Mouse (Mus musculus) limb, embryonic 11.5 days (tissue): ENCODE results near the gene Uxs1. TPM values are rescaled to one million over a fixed set of nuclear protein-coding genes. Genes with fewer than 3 reads are reported as not detected.

Experiments
- polyA plus RNA-seq: library from polyadenylated mRNA; unstranded; fragments of >200 nt; fragmentation: Nextera tagmentation; extraction: Ambion mirVana; gene quantifications from 2 replicates; pipeline ENCODE4 v1.2.1, GENCODE M21; 2014

Uxs1 gene
- polyA plus RNA-seq, 1 experiment from 2014 or later, result 24.5 TPM

Other genes starting within 250 kb of the Uxs1 start
- gene 1500015O10Rik, start 97.2 kb downstream of the Uxs1 start, polyA plus RNA-seq, result 0.50 and 0.51 TPM in 2 replicates
- 68.9 and 71.8 TPM in 2 replicates for gene Tpp2, start 105.8 kb upstream of the Uxs1 start, polyA plus RNA-seq
- 0.81 and 1.0 TPM in 2 replicates for gene Mettl21c, start 192.2 kb upstream of the Uxs1 start, polyA plus RNA-seq
- gene Gm8251, start 234.1 kb upstream of the Uxs1 start, polyA plus RNA-seq, result 0.14 and 0.20 TPM in 2 replicates